Mouse (Mus musculus) left cerebral cortex, adult 8-10 months (tissue): ENCODE results near the gene Dxo. TPM values are rescaled to one million over a fixed set of nuclear protein-coding genes. Genes with fewer than 3 reads are reported as not detected.

Experiments
- DNase-seq, 2 experiments: peaks; one replicate each; pipeline ENCODE4 v3.0.0; 2022; ENCODE audit warnings: low spot score in 2 of 2
- microRNA-seq, 2 experiments: library from miRNA; unstranded; fragments of <30 nt; microRNA quantifications; one replicate each; pipeline ENCODE4 v1.2.0; 2022
- total RNA-seq, 4 experiments: library from RNA; stranded (reverse); gene quantifications; 2 replicates each; pipeline ENCODE4 v1.2.4; 2022

The Dxo gene
- total RNA-seq, 4 experiments from 2014 or later = 31.8 to 37.2 (median 34.0) TPM

- no peak for DNase-seq
These were observed 44.3 kb downstream of the Dxo start for GRCm38 (mm10) chr17:34881166-34881565.

GRCm38 (mm10) chr17:34881683-34882310 is 45.0 kb downstream of the Dxo start, which contains the start of gene Gm20547:
Gene Gm20547, minus strand, starts transcription at chr17:34882042.
- no peak for DNase-seq

GRCm38 (mm10) chr17:34883332-34883731 is 46.5 kb downstream of the Dxo start:
- no peak for DNase-seq

DNA sequence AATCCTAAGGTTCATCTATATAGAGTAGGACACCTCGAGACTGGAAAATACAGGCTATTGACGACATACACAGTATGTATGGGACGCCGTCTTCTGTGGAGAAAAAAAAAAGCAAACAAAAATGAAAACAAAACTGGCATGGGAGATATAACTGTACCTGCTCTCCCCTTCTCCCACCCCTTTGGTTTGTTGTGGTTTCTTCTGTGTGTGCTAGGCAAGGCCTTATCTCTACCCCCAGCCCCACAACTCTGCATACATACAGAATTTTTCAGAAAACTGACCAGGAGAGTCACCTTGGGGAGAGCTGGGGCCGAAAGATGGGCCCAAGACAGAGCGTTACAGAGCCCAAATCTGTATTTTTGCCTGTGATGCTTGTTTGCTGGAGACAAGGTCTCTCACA is 47.9 kb downstream of the Dxo start:
- DNase-seq = no peak

- DNase-seq = no peak
These were observed 48.8 kb downstream of the Dxo start for GRCm38 (mm10) chr17:34885615-34886014.

GRCm38 (mm10) chr17:34887942-34888341 is 51.1 kb downstream of the Dxo start:
- DNase-seq = no peak

Small RNA genes within 50 kb of the gene (microRNA-seq; reads per million reads assigned to microRNA genes)
- gene Mir6970 (0.84 to 1.1 reads per million in 2 experiments), gene Mir6971 (2.4 to 3.6 reads per million in 2 experiments), gene Mir6972 (0 reads per million in 2 experiments)

Other genes with a start within 250 kb of the Dxo start
- 1 to 10 TPM; 2.1 to 4.2 (median 3.4) TPM for gene Gpsm3, start 247.2 kb upstream of the Dxo start, total RNA-seq
- gene Pbx2, start 245.8 kb upstream of the Dxo start, total RNA-seq = 10 to 100 TPM; 59.5 to 66.5 (median 62.6) TPM
- gene Ager, start 239.2 kb upstream of the Dxo start, total RNA-seq = under 1 TPM; 0.39 to 0.83 (median 0.54) TPM
- gene Rnf5, start 233.3 kb upstream of the Dxo start, total RNA-seq = 10 to 100 TPM; 73.3 to 77.6 (median 76.0) TPM
- 100 to 1,000 TPM; 150 to 164 (median 155) TPM for gene Agpat1, start 232.8 kb upstream of the Dxo start, total RNA-seq
- 1 to 10 TPM; 3.0 to 4.9 (median 3.4) TPM for gene Egfl8, start 221.0 kb upstream of the Dxo start, total RNA-seq
- 10 to 100 TPM; 38.1 to 48.6 (median 45.4) TPM for gene Ppt2, start 208.5 kb upstream of the Dxo start, total RNA-seq
- gene Prrt1, start 207.5 kb upstream of the Dxo start, total RNA-seq = 100 to 1,000 TPM in 3 of 4 experiments, 10 to 100 TPM in 1; 90.1 to 149 (median 116) TPM
- gene Fkbpl, start 192.3 kb upstream of the Dxo start, total RNA-seq = 10 to 100 TPM; 12.5 to 16.7 (median 14.8) TPM
- 10 to 100 TPM; 46.3 to 56.8 (median 53.7) TPM for gene Atf6b, start 189.9 kb upstream of the Dxo start, total RNA-seq
- 1 to 10 TPM; 2.5 to 3.1 (median 2.8) TPM for gene Tnxb, start 166.5 kb upstream of the Dxo start, total RNA-seq
- 100 to 1,000 TPM in 2 of 4 experiments, 10 to 100 TPM in 2; 27.2 to 188 (median 81.4) TPM for gene C4b, start 93.1 kb upstream of the Dxo start, total RNA-seq
- 1 to 10 TPM in 2 of 4 experiments, not detected in 2; 3.1 to 3.7 TPM for gene Cyp21a1, start 32.5 kb upstream of the Dxo start, total RNA-seq
- gene Stk19, start 74 bp upstream of the Dxo start, total RNA-seq = 10 to 100 TPM; 45.3 to 49.5 (median 47.7) TPM
- 10 to 100 TPM; 61.1 to 73.1 (median 67.3) TPM for gene Skiv2l, start 13.2 kb downstream of the Dxo start, total RNA-seq
- 10 to 100 TPM; 34.8 to 38.3 (median 37.2) TPM for gene Nelfe, start 13.4 kb downstream of the Dxo start, total RNA-seq
- under 1 TPM in 1 of 4 experiments, not detected in 3; 0.43 TPM for gene Cfb, start 25.5 kb downstream of the Dxo start, total RNA-seq
- gene Zbtb12, start 42.5 kb downstream of the Dxo start, total RNA-seq = 1 to 10 TPM; 8.3 to 9.1 (median 9.0) TPM
- not detected for gene Gm20547, start 45.0 kb downstream of the Dxo start, total RNA-seq
- gene C2, start 61.2 kb downstream of the Dxo start, total RNA-seq = 1 to 10 TPM; 1.6 to 5.9 (median 4.0) TPM
- 100 to 1,000 TPM; 182 to 191 (median 185) TPM for gene Ehmt2, start 61.5 kb downstream of the Dxo start, total RNA-seq
- gene Slc44a4, start 77.4 kb downstream of the Dxo start, total RNA-seq = under 1 TPM; 0.33 to 0.66 (median 0.51) TPM
- 10 to 100 TPM; 40.1 to 44.4 (median 42.7) TPM for gene Neu1, start 94.2 kb downstream of the Dxo start, total RNA-seq
- gene Hspa1b, start 122.2 kb downstream of the Dxo start, total RNA-seq = 10 to 100 TPM in 2 of 4 experiments, 1 to 10 TPM in 2; 6.9 to 13.1 (median 10.4) TPM
- gene Gm20481, start 132.9 kb downstream of the Dxo start, total RNA-seq = not detected
- gene Hspa1a, start 135.1 kb downstream of the Dxo start, total RNA-seq = 10 to 100 TPM; 11.9 to 17.5 (median 13.7) TPM
- under 1 TPM; 0.24 to 0.72 (median 0.58) TPM for gene Hspa1l, start 135.7 kb downstream of the Dxo start, total RNA-seq
- 10 to 100 TPM; 14.1 to 22.5 (median 17.3) TPM for gene Lsm2, start 144.8 kb downstream of the Dxo start, total RNA-seq
- gene Vars, start 164.0 kb downstream of the Dxo start, total RNA-seq = 10 to 100 TPM; 43.5 to 53.0 (median 48.2) TPM
- 1 to 10 TPM in 3 of 4 experiments, under 1 TPM in 1; 0.95 to 1.5 (median 1.3) TPM for gene Vwa7, start 179.6 kb downstream of the Dxo start, total RNA-seq
- under 1 TPM in 2 of 4 experiments, not detected in 2; 0.59 to 0.67 TPM for gene Sapcd1, start 191.0 kb downstream of the Dxo start, total RNA-seq
- gene Msh5, start 209.7 kb downstream of the Dxo start, total RNA-seq = 1 to 10 TPM in 1 of 4 experiments, under 1 TPM in 2, not detected in 1; 0.34 to 1.2 (median 0.78) TPM
- gene Clic1, start 212.9 kb downstream of the Dxo start, total RNA-seq = 10 to 100 TPM; 10.2 to 18.3 (median 11.8) TPM
- 10 to 100 TPM; 13.1 to 20.2 (median 14.8) TPM for gene Ddah2, start 222.0 kb downstream of the Dxo start, total RNA-seq
- gene Ly6g6c, start 228.4 kb downstream of the Dxo start, total RNA-seq = not detected
- gene Mpig6b, start 229.2 kb downstream of the Dxo start, total RNA-seq = under 1 TPM in 1 of 4 experiments, not detected in 3; 0.15 TPM
- 1 to 10 TPM; 3.7 to 4.9 (median 4.0) TPM for gene Ly6g6e, start 239.9 kb downstream of the Dxo start, total RNA-seq
- gene Ly6g6d, start 241.0 kb downstream of the Dxo start, total RNA-seq = 1 to 10 TPM in 3 of 4 experiments, under 1 TPM in 1; 0.70 to 1.8 (median 1.3) TPM
- gene Ly6g6f, start 248.6 kb downstream of the Dxo start, total RNA-seq = under 1 TPM in 2 of 4 experiments, not detected in 2; 0.50 to 0.54 TPM